Mouse (Mus musculus) gastrocnemius, adult 18-20 months (tissue): ENCODE results near the gene Olfr1320. TPM values are rescaled to one million over a fixed set of nuclear protein-coding genes. Genes with fewer than 3 reads are reported as not detected.
"Not testable (repeated sequence)": the region's sequence is repeated elsewhere in the genome, so short reads cannot be mapped to it uniquely, and the experiment has no call there.

ENCODE experiments used
- DNase-seq: peaks from one replicate; pipeline ENCODE4 v3.0.0; 2021; ENCODE audit warnings: low spot score
- long read RNA-seq, 2 experiments: library from polyadenylated mRNA; stranded (forward); transcript quantifications; one replicate each; pipeline ENCODE4 v2.0.0; 2021
- total RNA-seq, 2 experiments: library from RNA; stranded (reverse); gene quantifications; 2 replicates each; pipeline ENCODE4 v1.2.3; 2021

Gene Olfr1320
- not detected for total RNA-seq
- long read RNA-seq, experiment 1: 0 reads
- long read RNA-seq, experiment 2: 0 reads

- DNase-seq: no peak
These were observed at the start of gene Olfr1320 for GRCm38 (mm10) chrX:49672033-49672432. Olfr1320 (plus strand) TSS chrX:49672333.

- DNase-seq: no peak
These were observed 44.6 kb upstream of the Olfr1320 start for GRCm38 (mm10) chrX:49627566-49627965.

- no peak for DNase-seq
These were observed 40.9 kb upstream of the Olfr1320 start for GRCm38 (mm10) chrX:49631195-49631594.

- DNase-seq: not testable (repeated sequence)
These were observed 11.4 kb upstream of the Olfr1320 start for GRCm38 (mm10) chrX:49660781-49661180.

Other genes with a start within 250 kb of the Olfr1320 start
- under 1 TPM in 1 of 2 experiments, not detected in 1; 0.12 TPM for gene Arhgap36, start 208.4 kb upstream of the Olfr1320 start, total RNA-seq
- not detected for gene Olfr1321, start 62.7 kb downstream of the Olfr1320 start, total RNA-seq
- 1 to 10 TPM in 1 of 2 experiments, under 1 TPM in 1; 0.57 to 2.0 TPM for gene Igsf1, start 125.4 kb downstream of the Olfr1320 start, total RNA-seq
- not detected for gene Olfr1322, start 219.2 kb downstream of the Olfr1320 start, total RNA-seq